Mouse (Mus musculus) embryo, embryonic 11.5 days (tissue): ENCODE measurements around the gene Gna11.

Experiments used
- DNase-seq: peaks from one replicate; pipeline ENCODE4 v3.0.0-alpha.2; 2012; ENCODE audit warnings: low read depth, low spot score

Gna11 gene

DNA sequence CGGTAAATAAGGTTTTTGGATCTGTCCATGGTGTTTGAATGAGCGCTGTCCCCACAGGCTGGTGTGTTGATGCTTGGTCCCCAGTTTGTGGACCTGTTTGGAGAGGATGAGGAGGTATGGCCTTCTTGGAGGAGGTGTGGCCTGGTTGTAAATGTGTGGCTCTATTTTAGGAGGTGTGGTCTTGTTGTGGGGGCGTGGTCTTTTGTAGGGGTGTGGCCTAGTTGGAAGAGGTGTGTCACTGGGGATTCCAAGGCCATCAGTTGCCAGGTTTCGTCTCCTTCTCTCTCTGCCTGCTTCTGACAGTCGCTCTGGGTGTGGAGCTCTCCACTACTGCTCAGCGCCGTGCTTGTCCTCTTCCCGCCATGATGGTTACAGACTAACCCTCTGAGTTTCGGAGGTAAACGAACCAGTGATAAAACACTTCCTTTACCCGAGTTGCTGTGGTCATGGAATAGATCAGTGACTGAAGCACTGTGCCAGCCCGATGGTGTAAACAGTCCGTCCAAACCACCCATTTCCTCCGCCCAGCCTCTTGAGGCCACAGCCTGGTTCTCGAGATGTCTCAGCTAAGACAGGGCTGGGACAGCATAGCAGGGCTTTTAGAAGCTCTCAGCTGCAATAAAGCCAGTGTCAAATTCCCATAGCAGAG lies 39.9 kb downstream of the Gna11 start:
- no peak for DNase-seq

DNA sequence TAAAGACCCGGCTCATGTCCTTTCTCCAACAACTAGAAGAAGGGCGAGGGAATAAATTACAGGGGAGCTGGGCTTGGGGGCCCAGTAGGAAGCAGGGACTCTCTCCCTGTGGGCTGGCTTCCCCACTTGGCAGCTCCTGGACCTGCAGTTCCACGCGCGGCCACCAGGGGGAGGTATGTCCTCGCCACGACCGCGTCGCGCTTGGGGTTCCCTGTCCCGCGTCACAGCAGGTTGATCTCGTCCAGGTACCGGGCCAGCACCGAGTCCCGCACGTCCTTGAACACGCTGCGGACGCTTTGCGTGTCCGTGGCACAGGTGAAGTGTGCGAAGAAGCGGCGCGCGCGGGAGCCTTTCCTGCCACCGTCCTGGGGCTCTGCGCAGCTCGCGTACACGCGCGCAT lies 42.3 kb downstream of the Gna11 start:
- DNase-seq: peak; percentile 66

DNA sequence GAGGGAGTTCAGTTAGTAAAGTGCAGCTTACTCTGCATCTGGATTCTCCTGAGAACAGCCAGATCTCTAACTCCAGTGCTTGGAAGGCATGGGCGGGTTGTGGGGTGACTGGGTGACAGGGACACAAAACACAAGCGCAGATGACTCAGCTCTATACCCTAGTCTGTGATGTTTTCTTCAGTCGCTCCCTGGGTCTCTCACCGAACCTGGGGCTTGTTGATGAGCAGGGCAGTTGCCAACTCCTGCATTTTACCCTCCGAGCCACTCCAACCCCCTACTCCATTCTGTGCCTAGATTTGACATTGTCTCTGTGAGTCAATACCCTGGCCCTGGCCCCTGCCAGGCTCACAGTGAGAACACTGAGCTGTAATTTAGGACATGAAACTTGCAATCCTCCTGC lies 43.1 kb downstream of the Gna11 start:
- no peak for DNase-seq

DNA sequence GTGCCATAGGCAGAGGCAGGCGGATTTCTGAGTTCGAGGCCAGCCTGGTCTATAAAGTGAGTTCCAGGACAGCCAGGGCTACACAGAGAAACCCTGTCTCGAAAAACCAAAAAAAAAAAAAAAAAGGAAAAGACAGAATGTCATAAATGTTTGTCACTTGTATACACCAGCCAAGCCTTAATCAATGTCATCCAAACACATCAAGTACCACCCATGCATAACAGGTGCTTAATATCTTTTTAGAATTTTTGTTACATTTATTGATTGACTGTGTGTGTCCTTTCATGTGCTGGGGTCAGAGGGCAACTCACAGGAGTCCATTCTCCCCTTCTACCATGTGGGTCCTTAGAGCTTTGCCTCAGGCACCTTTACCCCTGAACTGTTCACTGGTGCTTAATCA lies 45.0 kb downstream of the Gna11 start, which contains the start of gene S1pr4:
TSS of gene S1pr4 (minus strand) at position 101 of the 400 bp plus-strand sequence.
- no peak for DNase-seq

DNA sequence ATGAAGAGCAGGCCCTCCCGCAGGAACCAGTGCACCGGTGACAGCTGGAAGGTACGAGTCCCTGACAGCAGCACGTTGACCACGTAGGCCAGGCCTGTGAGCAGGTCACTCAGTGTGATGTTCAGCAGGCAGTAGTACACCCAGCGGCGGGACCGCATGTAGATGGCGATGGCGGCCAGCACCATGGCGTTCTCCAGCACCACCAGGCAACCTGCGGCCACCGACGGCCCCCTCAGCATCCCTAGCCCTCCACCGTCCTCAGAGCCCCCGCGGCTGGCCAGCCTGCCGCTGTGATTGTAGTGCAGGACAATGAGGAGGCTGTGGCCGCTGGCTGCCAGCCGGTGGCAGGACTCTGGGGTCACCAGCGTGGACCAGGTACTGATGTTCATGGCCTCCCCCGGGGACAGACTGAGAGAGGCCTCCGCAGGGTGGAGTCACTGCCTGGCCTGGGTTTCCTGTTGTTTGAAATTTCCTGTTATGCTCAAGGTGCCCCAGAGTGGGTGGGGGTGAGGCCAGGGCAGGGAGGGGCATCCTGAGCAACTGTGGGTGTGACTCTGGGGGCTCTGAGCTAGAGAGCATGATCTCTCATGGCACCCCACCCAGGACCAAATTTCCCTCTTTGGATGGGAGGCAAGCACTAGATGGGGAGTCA lies 45.6 kb downstream of the Gna11 start:
- no peak for DNase-seq

DNA sequence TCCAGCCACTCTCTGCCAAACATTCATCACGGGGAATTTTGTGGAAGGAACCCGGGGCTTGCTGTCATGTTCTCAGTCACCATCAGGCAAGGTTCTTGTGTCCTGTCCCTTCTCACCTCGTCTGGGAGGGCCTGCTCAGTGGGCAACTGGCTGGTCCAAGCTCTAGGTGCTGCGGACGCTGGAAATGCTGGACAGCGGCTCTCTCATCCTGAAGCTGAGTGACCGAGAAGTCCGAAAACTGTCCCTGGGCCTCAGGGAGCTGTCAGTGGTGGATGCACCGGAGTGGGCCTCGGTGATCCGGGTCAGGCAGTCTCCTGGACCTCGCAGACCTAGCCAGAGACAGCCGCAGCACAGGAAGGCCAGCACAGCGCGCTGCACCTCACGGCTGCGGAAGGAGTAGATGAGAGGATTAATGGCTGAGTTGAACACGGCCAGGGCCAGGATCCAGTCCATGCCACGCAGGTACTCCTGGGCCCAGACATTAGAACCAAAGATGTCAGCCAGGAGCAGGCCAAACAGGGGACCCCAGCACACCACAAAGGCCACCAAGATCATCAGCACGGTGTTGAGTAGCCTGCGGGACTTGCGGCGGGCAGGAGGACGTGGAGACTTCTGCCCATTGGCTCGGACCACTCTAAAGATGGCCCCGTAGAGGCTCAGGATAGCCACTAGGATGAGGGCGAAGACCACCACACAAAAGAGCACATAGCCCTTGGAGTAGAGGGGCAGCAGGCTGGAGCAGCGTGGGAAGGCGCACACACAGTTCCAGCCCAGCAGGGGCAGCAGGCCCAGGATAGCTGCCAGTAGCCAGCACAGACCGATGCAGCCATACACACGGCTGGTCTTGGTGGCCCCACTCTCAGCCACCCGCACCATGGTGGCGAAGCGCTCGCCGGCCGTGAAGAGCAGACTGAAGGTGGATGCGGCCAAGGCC lies 46.4 kb downstream of the Gna11 start:
- no peak for DNase-seq

DNA sequence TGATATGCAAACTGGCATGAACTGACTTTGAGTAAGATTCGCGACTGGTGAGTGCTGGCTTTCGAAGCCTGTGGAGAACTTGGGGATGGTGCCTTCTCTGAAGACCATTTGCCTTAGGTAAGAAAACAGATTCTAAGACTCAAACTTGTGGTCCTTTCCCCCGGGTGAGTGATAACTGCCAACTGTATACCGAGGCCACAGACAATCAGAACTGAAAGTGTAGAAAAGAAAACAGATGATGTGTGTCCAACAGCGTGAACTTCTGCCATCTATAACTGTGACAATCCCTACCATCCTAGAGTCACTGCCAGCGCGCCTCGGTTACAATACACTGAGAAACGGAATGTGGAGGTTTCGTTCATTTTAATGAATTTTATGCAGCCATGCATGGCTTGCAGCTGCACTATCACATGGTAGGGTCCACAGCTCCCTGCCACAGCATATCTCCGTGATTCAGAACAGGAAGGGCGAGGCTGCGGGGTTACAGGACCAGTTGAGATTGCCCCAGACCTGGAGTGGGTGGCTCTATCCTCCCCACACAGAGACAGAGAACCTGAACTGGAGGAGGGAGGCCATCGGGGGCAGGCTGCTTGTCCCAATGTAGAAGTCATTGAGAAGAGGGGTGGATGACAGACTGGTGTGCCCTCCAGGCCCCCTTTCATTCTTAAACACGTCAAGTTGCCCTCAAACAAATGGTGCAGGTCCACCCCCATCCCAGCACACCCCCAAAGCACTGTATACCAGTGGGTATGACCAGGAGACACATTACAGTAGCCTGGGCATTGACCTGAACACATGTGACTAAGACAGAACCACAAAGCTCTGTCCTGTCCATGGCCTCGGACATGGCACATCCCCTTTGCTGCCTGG lies 47.4 kb downstream of the Gna11 start:
- DNase-seq: no peak

DNA sequence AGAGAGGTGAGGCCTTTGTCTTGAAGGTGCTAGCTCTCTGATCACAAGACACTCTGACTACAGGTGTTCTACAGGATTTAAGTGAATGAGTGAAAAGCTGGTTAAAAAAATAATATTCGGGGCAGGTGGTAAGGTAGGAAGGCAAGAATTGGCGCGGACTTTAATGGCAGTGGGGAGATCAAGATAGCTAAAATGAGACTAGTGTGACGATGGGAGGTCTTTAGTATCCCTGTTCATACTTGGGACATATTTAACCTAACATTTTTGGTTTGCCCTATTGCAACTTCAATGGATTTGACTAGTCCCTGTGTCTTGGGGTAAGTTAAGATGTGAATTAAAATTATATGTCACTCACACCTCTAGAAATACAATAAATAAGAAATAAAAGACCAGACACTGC lies 48.0 kb downstream of the Gna11 start:
- no peak for DNase-seq

DNA sequence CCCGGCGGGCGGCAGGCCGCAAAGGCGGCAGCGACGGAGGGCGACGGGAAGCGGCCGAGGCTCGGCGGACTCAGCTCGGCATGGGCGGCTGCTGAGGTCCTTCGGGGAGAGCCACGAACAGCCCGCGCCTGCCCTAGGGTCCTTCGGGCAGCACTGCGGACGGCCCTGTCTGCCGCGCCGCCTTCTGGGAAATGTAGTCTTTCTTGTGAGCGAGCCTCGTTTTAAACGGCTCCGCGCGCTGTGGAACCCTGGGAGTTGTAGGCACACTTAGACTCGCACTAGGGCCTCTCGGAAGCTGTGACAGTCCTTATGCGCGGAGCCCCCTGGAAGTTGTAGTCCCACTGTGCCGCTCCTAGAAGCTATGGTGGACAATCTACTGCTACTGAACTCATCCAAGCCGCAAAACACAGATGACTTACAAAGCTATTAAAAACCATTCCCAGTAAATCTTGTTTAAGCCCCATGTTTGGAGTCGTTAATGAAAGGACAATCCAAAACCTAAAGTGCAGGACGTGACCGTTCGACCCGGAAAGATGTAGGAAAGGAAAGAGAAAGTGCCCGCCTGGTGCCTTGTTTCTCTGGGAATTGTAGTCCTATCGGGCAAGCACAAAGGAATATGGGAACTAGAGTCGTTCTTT lies 48.6 kb downstream of the Gna11 start, which contains the start of gene Ncln:
TSS of gene Ncln (minus strand) at position 129 of the 638 bp plus-strand sequence.
- DNase-seq: peak; percentile 98

DNA sequence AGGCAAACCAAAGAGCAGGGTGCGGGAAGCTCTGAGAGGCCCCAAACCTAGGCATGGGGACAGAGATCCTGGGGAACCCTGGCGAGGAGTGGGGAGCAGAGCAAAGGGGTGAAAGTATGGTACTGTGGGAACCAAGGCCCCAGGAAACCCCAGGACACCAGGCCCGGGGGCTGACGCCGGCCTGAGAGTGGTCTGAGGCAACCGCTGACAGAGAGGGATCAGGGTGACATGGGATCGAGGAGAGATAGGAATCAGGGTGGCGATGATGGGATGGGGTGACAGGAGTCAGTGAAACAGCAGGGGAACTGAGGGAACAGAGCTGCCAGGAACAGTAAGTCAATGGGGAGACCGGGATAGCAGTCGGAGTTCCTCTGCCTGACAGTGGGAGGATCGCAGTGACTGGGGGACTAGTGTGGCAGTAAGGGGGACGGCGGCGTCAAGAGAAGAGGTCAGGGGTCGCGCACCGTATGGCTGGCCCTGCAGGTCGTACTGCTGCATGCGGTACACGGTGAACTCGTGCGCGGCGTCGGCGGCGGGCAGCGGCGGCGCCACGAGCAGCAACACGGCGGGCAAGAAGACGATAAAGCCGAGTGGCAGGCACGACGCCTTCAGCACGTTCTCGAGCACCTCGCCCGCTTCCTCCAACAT lies 49.2 kb downstream of the Gna11 start:
- no peak for DNase-seq

DNA sequence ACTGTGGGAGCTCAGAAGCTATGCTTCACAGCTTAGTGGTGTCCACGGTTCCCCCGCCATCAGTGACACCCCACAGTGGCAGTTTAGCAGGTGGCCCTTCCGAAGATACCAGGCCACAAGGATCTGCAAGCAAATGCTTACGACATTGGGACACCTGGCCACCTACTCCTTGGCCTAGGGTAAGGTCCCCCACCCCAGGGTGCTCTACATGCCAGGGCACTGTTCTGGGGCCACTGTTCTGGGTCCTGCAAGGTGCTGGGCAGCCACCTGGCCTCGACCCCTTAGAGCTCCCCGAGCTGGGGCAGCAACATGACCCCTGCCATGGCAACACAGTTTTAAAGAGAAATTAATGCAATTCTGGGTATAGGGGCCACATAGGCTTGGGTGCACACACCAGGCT lies 49.8 kb downstream of the Gna11 start:
- no peak for DNase-seq

DNA sequence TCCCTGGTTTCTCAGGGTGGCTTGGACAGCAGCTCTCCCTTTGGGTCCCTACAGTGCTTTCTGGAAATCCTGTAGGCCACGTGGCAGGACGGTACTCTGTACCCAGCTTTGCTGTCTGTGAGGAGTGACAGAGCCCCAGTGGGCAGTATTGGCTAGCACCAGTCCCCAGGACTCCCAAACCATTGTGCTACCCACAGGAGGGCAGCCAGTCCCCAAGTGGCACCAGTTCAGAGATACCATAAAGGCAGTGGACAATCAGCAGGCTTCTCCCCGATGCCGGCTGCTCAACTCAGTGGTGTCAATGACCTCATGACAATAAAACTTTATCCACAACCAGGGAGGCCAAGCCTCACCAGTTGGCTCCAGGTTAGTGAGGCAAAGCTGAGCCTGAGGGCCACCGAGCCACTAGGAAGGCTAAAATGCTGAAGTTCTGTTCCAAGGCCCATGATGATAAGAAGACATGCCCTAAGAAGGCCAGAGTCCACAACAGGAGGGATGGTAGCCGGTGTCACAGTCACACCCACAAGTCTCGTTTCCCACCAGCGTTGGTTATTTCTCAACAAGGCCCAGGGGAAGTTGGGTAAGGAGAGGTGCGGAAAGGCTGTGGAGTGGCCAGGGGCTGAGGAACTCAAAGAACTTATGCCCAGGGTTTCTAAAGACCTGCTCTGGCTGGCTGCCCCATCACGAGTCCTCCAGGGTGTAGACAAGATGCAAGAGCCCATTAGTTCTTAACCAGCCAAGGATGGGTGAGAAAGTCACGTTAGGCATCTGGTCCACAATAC lies 50.5 kb downstream of the Gna11 start:
- no peak for DNase-seq

DNA sequence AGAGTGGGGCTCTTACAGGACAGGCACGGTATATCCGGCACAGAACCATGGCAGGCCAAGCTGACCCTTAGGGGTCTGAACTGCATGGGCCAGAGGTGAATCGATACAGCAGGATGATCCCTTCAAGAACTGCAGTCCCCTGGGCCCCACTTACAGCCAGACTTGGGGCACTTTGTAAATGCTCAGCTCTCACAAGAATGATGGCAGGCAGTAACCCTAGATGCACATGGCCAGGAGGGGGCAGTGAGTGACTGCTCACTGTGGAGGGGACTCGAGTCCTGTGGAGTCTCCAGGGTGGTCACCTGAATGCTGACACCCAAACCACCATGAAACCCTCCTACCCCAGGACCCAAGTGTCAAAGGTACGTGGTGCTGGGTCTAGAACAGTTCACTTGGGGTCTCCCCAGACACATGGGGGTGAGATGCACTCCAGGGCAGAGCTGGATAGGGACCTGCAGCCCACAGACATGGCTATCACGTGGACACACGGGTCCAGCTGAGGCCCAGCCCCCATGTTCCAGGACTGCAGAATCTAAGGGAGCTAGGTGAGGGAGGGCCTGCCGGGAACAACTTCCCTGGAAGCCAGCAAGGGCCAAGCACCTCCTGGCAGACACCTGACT lies 51.3 kb downstream of the Gna11 start:
- DNase-seq: no peak

DNA sequence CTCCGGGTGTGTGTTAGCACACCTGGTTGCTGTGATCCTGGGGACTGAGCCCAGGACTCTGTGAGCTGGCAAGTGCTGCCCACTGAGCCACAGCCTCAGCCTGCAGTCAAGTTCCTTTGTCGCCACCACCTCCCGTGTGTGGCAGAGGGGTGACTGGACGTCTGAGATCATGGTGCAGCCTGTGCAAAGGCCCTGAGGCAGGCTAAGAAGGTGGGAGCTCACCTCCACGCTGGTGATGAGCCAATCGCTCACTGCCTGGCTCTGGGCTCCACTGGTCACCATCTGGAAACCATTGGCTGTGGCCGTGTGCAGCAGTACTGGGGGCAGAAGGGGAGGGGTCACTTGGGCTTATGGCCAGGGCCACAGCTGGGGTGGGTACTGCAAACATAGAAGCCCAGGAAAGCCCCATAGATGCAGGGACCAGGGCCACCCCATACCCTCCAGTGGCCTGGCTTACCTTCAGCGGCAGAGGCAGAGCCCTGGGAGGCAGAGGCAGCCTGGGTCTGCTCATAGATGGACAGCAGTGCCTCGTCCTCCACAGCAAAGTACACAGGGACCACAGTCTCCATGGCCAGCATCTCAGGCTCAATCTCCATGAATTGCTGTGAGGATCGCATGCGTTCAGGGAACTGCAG lies 52.3 kb downstream of the Gna11 start:
- DNase-seq: no peak

DNA sequence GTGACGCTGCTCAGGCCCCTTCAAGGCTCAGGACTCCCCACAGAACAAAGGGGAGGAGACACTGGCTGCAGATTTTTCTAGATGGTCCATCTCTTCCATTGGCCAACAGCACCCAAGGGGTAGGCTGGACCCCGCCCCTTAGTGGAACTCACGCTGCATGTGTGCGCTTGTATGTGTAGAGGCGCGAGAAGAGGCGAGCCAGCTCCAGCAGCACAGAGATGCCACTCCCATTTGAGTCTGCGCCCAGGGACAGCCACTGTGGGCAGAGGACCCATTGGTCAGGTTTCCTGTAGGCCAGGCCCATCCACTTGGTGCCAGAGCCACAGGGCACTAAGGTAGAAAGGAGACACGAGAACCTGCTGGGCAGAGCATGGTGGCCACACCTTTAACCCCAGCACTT lies 54.0 kb downstream of the Gna11 start:
- no peak for DNase-seq

DNA sequence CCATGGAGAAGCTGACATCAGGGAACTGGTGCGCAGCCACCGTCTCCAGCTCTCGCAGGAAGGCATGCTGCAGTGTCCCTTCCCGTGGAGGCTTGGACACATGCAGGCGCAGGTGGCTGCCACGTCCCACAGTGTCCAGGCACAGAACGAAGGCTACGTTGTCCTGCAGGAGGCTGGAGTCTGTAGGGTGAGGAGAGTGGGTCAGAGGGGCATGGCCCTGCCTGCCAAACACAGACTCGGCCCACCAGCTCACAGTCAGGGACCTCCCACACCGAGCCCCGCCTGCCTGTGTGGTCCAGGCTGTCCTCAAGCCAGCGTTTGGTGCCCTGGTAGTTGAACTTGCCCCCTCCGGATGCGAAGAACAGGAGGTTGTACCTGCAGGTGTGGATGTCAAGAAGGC lies 55.0 kb downstream of the Gna11 start:
- no peak for DNase-seq

DNA sequence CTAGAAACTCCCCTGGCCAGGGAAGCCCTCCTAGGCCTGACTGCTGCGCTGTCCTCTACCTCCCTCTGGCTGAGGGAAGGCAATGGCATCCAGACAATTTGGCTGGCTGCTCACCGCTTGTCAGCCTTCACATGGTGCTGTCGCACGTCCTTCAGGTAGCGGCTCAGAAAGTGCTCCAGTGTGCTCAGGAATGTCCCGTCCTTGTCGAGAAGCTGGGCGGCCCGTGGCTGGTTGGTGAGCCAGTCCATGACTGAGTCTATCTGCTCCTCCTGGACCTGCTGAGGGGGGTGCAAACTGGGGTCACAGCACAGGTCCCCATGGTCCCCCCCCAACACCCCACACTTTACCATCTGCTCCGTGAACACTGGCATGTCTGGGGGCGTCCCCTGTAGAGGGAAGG lies 56.9 kb downstream of the Gna11 start:
- no peak for DNase-seq

DNA sequence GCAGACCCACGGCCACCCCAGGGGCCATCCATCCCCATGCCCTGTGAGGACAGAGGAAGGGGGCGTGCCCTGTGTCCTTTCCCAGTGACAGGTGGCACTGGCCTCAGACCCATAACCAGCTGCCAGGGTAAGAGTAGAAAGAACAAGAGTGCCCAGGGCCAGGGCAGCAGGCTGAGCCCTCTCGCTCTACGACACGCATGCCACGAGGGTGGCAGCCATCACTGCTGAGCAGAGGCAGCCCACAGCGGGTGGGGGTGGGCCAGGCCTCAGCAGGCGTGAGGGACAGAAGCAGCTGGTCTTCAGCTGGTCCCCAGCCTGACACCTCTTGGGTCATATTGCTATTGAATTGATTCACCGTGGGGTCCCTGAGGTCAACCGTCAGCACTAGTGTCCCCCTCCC lies 58.5 kb downstream of the Gna11 start:
- no peak for DNase-seq
